Mouse (Mus musculus) cerebellum, adult 11 months (tissue): ENCODE measurements around the gene Ccdc62.

Experiments used
- DNase-seq: peaks from one replicate; pipeline ENCODE4 v3.0.0; 2022

The Ccdc62 gene

DNA sequence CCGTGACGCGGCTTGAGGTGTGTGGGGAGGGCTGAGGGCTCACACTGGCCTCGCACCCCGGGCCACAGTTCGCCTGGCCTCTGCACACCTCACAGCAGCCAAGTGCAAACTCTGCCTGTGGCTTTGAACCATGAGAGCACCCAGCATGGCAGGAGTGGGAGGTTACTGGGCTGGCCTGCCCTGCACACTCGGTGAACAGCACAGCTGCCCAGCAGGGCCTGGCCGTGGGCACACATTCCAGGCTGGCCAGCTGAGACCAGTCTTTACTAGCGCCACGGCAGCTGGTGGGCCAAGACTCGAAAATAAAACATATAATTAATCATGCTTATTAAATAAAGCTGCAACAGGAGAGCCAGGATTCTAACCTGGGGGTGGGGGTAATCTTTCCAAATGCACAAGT is 75.1 kb downstream of the Ccdc62 start:
- no peak for DNase-seq

DNA sequence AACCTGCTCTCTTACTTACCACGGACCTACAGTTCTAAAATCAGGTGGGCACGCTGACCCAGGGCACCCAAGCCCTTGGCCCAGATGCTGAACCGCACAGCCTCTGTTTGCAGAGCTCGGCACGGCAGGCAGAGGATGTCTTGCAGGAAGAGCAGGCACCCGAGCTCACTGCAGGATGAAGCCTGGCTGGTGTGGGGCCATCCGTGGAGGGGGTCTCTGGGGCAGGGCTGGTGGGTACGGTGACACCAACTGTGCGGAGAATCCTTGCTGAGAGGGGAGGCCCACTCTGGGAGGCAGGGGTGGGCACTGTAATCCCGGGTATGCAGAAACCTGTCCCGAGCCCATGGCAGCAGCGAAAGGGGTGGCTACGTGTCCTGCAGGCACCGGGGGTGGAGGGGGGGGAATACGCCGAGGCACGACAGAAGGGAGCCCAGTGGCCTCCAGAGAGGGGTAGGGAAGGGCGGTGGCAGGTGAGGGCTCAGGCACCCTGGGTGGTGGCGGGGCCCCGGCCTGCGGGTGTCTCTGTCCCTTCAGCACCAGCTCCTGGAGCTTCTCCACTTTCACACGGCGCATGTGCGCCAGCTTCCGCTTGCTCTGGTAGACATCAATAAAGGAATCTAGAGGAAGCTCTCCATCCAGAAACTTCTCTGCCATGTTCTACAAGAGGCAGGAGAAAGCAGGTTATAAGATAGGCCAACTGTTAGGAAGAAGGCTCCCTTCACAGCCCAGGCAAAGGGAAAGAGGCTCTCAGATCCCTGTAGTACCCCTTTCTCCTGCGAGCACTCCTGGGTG is 75.8 kb downstream of the Ccdc62 start:
- no peak for DNase-seq

DNA sequence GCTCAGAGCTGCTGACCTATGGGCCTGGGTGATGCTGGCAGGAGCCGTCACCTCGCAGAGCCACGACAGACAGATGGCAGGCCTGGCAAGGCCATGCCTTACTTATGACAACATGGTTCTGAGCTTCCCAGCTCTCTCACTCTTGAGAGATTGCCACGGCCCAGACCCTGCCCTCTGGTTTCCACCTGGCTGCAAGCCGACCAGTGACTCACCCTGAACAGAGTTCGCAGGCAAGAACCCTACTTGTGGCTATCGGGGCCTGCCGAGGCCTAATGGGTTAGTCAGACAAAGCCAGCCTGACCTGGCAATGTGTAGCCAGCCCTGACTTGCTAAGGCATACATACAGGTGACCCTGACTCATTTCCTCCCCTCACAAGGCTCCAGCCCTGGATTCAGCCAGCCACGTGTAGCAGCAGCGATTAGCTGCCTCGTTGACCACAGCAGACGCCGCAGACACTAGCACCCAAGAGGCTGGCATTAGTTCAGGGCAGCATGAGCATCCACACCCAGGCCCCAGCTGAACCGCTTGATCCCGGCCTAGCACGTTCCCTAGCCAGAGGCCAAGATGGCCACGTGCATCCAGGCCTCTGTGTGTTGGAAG is 76.5 kb downstream of the Ccdc62 start:
- DNase-seq, result peak; percentile 87

DNA sequence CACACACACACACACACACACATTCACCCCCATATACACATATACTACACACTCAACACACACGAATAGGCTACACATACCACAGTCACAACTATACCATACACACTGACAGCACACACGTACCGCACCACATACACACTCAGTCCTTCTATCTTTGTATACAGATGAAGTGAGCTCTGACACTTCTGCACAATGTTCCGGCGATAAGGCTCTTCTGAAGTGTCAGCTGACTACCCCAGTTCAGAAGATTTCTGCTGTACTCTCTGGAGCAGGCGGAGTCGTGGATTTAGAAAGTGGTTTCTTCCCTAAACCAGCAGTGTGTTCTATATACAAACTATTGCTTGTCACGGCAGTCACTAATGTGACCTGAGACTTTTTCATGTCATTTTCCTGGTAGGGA is 79.6 kb downstream of the Ccdc62 start:
- no peak for DNase-seq

DNA sequence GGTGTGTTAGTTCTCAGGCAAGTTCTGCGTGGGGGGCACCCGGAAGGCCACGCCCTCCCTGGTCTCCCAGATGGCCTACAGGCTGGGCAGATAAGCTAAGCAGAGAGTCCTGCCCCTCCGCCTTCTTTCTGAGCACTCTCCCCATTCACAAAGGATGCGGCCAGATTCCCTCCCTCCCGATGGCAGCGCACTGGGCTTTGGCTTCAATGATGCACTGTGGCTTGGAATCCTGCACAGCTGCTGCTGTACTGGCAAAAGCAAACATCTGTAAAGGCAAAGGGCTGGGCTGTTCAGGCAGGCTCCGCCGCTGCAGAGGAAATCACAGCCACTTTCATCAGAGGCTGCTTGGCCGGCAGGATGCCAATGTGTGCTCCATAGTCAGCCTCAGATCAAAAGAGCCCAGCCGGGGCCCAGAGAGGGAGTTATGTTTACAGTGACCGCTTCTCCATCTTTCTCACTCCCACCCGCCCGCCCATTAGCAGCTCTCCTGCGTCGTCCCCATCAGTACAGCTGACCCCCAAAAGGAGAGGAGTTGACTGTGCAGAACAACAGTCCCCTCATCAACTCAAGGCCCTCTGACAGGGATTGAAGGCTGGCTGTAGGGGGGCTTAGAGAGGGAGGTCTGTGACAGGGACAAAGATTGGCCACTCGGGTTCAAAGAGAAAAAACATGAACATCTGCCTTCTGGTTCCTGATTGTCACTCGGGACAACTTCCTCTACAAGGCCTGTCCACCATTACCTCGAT is 80.6 kb downstream of the Ccdc62 start:
- DNase-seq, result no peak

DNA sequence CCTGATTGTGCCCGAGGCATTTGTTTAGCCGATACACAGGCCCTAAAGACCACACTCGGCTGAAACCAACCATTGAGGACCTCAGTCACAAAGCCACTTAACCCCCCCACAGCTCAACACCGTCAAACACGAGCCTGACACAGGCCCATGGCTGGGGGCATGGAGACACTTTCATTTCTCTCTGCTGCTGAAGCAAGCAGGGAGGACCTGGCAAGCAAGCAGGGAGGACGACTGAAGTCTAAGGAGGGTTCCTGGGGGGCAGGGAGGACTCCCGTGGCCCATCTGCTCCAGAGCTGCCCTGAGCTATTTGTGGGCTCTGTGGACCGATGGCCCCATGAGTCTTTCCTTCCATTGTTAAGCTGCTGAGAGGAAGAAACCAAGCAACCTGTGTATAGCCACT is 81.4 kb downstream of the Ccdc62 start:
- DNase-seq, result no peak

DNA sequence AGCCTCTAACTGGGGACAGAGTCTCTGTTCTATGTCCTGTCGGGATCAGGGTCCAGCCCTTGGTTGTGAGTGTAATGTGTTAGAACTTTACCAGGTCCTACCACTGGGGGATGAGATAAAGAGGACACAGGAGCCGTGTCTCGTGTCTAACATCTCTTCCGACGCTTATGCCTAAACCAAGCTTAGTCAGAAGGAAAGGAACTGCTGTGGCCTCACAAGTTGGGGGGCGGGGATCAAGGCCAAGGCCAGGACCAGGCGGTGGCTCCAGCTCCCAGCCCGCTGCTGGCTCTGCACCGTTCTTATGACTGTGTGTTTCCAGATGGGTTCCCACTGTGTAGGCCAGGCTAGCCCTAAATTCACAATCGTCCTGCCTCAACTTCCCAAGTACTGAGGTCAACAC is 82.4 kb downstream of the Ccdc62 start:
- DNase-seq, result no peak

DNA sequence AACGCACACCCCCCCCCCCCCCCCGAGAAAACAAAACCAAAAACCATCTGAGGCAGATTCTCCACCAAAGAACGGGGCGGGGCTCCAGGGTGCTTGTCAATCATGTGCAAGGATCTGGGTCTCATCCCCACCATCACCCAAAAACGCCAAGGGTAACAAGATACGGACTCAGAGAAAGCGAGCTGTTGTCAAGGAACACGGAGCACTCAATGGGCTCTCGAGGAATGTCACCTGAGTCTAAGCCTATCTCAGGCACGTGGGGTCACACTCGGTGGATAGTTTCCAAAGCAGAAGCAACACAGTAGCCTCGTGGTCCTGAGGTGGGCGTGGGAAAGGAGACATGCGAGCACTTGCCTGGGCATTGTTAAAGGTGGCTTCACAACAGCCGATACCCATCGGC is 83.3 kb downstream of the Ccdc62 start:
- DNase-seq, result no peak

DNA sequence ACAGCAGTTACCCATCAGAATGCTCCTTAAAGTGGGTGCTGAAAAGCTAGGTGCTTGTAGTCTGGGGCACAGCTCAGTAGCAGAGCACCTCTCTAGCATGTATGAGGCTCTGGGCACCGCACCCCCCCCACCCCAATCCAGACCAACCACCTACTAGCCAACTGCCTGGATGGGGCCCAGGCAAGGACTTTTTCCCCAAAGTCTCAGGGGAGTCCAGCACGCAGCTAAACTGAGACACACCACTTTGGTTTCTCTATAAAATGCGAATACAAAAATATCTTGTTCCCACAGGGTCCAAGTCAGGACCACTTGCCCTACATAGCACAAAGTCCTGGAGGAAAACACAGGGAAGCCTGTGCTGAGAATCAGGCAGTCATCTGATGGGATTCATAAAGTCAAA is 83.7 kb downstream of the Ccdc62 start:
- no peak for DNase-seq

DNA sequence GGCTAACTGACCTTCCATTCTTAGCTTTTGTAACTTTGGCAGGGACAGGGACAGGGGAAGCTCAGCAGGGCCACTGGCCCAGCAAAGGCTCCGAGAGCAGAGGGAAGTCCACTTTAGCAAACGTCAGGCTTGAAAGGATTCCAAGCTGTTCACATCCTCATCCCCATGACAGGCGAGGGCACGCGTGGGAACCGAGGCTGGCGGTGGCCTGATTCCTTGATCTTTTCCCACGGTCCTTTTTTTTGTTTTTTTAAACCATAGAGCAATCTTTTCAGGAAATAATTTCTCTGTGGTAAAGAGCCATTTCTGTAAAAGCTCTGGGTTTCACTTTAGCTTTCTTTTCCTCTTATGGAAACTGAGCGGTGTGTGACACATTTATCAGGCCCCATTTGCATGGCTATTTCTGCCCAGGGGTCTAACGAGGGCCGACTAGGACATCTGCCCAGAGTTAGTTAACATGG is 84.3 kb downstream of the Ccdc62 start:
- DNase-seq, result no peak

DNA sequence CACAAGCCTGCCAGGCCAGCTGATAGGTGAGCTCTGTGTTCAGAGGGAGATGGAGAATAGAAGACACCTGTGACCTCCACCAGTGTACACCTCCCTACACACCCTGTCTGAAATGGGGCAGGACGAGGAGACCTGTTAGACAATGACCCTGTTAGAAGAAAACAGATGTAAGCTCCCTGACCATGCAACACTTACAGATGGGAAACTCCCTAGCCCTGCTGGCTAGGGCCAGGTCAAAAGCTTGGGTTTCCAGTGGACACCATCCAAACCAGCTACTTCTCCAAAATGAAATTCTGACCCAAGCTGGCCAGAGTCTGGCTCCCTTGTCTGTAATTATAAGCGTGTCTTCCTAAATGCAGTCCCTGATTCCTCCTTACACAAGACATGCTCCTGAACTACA is 85.2 kb downstream of the Ccdc62 start:
- DNase-seq, result no peak

DNA sequence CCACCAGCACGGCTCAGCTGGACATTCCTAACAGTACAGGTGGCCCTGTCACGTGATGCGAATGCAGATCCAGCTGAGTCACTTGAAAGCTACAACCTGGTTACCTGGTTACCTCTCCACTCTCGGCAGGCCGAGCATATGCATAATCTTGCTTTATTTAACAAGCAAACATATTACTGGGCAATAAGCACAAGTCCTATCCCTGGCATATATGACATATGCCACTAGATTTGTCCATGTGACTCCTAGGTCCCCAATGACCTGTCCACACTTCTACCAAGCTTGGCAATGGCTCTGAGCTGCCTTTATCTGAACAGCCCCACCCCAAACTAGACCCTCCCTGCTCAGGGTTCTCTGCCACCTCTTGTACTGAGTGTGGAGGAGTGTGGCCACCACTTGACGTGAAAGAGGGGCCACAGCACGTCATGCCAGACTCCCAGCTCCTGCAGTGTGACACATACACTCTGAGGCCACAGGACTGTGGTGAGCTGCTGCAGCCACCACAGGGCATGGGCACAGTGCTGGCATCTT is 85.9 kb downstream of the Ccdc62 start:
- DNase-seq, result no peak

DNA sequence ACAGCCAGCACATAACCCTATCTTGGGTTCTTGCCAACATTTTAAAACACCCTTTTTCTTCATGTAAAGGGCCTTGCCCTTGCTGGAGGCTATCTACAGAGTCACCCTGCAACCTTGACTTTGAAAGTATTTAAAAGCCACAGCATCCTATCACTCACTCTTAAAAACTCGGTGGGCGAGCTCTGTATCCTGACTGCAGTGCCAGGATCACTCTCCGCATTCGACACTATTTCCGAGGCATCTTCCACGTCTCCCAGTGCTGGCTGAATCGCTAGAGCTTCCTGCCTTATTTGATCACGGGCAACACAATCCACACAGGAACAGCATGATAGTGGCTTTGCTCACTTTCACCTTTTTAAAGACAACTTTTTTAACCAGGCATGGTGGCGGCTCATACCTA is 87.5 kb downstream of the Ccdc62 start:
- DNase-seq, result peak; percentile 2

DNA sequence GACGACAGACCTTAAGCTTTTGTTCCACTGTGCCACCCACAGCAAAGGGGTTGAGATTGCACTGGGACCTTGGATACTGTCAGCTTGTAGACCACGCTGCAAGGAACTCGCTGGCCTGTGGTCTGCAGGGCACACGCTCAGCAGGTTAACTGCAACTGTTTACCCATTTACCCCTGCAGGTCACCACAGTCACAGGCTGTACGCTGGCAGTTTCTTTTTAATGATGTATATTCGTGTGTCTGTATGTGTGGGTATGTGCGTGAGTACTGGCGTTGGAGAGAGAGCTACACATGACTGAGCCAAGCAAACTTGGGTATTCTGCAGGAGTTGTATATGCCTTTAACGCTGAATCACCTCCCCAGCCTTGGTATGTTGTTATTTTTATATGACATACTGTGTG is 88.2 kb downstream of the Ccdc62 start:
- peak; percentile 5 for DNase-seq
